Mouse (Mus musculus) urinary bladder, postnatal 25 days (tissue): ENCODE results near the gene Abl2.

Experiments
- DNase-seq: peaks from one replicate; pipeline ENCODE4 v3.0.0; 2022; ENCODE audit warnings: low spot score

The Abl2 gene

DNA sequence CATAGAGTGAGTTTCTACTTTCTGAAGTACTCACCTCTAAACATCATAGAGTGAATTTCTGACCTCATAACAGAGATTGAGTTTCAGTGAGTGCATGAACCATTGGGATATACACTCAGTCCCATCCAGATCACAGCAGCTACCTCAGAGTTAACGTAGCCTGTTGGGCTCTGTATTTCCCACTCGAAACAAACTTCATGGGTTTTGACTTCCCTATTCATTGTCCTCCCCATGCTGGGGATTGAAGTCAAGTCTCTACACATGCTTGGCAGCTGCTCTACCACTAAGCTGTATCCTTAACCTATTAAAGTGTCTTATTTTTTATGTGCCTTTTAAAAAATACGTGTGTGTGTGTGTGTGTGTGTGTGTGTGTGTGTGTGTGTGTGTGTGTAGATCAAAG lies 26.9 kb downstream of the Abl2 start:
- DNase-seq = no peak

DNA sequence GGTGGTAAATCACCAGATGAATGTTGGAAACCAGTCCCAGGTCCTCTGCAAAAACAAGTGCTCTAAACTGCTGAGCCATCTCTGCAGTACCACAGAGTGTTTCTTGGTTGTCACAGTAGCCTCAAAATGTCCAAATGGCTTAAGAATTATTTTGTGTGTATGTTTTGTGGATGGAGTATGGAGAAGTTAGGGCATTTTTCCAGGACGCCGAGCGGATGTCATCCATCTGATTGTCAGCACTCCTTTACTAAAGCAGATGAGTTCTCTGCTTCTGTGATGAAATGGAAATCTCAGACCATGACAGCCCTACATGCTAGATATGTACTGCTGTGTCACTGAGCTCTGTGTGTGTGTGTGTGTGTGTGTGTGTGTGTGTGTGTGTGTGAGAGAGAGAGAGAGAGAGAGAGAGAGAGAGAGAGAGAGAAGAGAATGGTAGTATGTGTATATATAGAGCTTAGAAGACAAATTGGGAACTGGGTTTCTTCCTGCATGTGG lies 31.3 kb downstream of the Abl2 start:
- DNase-seq = no peak

DNA sequence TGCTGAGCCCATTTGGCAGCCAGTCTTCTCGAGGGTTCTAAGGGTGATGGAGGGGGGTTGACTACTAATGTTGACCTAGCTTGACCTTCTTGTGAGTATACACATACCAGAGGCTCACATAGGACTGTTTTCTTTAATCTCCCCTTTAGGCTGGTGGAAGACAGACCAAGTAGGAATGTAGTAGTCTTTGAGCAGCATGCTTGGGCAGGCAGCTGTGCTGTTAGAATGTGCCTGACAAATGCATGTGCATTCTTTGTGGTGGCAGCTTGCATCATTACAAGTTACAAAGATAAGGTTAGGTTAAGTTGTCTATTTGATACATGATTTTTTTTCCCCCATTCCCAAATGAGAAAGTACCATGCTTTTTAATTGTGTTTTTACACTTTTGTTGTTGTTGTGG lies 31.8 kb downstream of the Abl2 start:
- DNase-seq = no peak

DNA sequence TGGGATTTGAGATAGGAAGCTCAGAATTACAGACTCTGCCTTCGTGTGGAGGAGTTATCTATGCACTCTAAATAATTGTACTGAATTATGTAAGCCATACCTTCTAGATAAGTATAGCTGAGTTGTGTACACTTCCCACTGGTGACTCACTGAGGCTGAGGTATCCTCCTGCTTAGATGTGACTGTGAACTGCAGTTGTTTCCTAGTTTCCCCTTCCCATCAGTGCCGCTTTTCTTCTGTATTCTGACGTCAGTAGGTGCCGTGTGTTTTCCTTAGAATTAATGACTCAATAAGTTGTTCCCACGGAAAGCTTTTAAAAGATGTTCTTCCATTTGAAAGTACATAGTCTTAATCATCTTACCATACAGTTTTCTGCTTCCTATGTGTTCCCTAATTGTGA lies 34.7 kb downstream of the Abl2 start:
- DNase-seq = no peak

DNA sequence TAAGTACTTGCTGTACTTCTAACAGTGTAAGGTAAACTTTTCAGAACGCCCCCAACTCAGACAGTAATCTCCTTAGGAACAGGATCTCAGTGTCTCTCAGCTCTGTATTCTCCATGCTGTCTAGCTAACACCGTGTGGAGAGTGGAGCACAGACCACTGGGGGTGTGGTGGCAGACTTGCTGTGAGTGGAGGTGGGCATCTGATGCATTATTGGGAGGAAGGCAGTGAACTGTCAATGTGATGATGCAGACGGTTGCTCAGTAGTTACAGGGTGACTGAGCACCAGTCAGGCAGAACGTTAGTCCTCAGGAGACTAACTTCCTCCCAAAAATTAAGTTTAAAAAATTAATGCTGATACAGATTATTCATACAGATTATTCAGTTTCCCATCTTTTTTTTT lies 38.5 kb downstream of the Abl2 start:
- DNase-seq = no peak

DNA sequence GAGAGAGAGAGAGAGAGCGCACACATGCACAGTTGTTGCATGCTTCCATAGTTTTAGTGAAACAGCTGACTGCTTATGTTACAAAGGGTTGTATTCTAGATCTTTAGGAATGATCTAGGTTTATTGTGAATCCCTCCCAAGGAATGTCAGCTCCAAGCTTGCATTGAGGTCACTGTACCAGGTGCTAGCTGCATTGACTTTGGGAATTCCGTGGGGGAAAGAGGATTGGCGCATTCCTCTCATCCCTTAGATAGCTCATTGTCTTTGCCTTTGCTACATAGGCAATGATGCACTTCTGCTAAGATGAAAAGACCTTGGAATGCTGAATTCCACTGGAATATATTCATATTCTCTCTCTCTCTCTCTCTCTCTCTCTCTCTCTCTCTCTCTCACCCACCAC lies 44.0 kb downstream of the Abl2 start:
- DNase-seq = no peak

DNA sequence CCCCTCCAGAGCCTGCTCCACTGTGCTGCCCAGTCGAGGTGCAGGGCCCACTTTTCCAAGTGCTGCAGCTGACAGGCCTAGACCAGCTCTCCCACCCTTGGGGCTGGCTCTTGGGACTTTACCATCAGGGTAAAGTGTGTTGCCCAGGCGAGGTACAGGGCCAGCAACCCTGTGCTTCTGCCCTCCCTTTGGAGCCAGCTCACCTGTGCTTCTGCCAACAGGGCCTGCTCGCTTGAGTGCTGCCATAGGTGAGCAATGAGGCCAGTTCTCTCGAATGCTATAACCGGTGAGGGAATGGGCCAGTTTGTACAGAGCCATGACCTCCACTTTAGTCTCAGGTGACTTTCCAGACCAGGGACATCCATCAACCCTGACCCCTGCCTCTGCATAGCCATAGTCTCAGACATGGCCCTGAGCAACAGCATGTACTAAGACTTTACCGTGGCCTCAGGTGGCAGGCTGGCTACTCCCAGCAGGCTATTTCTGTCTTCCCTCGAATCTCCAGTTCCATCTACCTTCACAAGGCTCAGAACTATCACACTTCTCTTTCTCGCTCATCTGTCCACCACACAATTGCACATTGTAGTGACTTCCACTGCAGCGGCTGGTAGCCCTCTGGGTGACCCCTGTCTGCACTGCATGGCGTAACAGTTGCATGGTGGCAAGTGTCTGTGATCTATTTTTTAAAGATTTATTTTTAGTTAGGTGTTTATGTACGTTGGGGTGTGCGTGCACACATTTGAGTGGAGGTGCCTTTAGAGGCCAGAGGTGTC lies 46.7 kb downstream of the Abl2 start:
- DNase-seq = no peak

DNA sequence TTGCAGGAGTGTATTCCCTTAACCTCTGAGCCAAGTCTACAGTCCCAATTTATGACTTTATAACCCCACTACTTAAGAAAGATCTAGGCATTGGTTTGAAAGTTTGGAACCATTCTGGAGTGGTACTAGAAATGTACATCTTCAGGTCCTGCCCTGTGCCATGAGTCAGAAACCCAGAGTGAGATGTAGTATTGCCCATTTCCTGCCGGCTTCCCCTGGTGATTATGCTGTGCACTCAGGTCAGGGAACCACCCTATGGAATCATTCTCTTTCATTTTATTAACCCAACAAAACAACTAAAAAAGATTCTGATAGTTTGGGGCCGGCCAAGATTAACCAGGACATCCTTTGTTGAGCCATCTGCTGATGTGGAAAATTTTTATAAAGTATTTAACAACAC lies 47.4 kb downstream of the Abl2 start:
- no peak for DNase-seq

DNA sequence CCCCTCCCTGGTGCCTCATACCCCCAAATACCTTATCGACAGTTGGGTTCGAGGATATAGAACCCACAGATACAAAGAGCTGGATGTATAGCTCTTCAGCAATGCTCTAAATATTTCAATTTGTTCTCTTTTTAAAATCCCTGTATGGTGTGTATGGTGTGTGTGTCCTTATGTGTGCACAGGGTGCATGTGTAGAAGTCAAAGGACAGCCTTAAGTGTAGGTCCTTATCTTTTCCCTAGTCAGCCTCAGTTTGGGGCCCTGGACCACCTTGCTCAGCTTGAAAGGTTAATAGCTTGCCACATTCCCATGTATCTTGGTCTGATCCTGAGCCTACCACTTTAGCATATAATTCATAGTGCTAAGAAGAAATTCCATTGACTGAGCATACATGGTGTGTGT lies 49.9 kb downstream of the Abl2 start:
- DNase-seq = no peak

DNA sequence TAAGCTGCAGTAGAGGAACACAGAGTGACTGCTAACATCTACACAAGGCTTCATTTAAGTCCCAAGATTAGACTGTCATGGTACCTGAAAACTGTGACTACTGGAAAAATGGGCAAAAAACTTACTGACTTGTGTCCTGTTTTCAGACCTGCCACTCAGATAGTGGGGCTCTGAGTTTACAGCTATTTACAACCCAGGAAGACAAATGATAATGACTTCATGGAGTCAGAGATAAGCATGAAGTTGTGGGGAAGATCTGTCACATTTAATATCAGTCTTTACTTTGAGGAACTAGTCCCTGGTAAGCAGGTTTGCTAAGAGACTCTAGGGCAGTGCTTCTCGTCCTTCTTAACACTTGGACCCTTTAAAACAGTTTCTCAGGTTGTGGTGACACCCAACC lies 51.7 kb downstream of the Abl2 start:
- DNase-seq = no peak

DNA sequence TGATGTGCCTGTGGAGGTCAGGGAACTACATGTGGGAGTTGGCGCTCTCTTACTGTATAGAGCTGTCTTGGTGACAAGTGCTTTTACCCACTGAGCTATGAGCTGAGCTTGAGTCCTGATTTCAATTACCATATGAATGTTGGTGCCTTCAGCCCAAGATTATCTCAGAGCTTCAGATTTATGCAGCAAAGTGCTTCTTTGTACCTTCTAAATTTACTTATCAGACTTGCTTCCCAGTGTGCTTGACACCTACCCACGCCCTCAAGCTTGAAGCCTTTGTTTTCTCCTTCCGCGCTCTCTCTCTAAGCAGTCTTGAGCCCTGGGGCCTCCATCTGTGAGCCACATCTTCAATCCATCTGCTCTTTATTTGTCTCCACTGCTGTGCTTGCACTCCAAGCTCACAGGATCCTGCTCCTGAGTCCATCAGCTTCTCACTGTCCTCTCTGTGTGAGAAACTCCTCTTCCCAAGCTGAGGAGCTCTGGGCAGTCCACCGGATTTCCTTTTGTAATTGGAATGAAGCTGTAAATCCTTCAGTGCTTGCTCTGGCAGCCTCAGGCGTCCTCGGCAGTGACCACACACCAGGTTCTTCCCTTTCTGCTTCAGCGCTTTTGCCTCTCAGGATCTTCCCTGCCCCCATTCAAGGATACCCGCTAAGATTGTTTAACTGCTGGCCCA lies 55.4 kb downstream of the Abl2 start:
- no peak for DNase-seq

DNA sequence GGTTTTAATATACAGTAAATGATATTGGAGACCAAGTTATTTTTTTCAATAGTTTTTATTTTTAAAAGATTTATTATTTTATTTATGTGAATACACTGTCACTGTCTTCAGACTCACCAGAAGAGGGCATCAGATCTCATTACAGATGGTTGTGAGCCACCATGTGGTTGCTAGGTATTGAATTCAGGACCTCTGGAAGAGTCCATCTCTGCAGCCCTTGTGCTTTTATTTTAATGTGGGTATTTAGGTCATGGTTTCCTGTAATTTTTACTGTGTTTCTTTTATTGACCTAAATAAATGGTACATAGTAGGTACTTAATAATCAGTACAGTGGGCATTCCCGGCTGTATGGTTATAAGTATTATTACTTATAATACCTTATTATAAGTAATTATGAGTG lies 56.1 kb downstream of the Abl2 start:
- no peak for DNase-seq

DNA sequence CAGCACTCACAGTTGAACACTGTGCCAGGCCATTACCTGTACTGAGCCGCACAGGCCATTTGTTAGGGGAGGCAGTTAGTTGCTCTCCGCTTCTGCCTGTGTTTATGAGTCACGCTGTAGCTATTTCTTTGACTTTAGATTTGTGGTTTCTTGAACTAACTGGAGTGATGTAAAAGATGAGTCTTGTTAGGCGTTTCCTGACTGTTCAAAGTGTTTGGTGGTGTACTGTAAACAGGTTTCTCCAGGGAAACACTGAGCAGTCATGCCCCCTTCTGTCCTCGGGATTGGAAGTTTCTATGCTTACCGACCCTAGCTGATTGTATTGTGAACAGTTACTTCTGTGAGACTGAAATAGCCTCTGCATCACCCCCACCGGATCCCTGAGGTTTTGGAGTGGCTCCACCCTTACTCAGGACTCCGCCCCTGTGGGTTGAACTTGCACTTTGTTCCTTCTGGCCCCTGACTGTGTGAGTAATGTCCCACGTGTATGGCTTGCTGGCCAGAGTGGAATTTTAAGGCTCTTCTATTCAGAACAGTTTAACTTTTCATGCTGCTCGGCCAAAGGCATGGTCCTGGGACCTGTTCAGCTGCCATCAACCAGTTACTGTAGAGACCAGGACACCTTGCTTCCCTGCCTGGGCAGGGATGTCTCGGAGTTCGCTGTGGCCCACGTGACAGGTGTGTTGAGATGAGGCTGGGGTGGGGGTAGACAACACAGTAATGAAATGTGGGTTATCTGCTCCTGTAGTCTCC lies 57.0 kb downstream of the Abl2 start:
- DNase-seq = peak; percentile 65

DNA sequence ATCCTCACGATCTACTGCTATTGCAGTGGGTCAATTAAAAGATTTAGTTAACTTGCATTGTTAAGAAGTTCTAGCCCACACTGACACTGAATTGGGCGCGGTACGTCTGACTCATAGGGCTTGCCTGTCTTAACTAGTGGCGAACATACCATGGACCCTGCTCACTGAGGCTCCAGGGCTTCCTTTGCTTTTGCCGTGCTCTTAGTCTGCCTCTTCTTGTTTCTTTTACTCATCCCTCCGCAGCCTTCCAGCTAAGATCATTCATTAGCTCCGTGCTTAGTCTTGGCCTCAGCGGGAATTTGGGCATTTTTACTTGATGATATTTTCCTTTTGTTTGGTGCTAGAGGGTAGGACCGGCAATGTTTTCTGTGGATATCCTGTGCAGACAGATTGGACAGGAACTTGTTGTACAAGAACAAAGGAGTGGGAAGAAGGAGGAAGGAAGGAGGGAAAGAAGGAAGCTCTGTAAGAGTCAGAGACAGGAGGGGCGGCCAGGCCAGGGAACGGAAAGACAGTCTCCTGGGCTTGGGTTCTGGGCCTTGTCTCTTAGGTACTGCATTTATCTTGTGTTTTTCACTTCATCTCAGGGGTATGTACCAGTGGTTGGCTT lies 58.5 kb downstream of the Abl2 start:
- peak; percentile 29 for DNase-seq

DNA sequence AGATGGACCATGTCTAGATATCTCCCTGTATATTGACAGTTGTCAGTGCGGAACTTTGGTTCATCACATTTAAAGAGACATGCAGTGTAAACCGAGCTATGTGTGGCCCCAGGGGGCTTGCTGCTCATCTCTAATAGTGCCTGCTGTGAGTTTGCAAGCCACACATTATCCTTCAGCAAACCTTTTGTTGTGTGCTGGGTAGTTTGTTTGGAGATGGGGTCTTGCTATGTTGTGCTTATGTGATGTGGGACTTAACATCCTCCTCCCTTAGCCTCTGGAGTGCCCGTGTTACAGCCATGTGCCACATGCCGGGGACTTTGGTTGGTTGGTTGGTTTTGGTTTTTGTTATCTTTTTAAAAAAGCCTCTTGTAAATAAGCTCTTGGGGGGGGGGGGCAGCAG lies 59.2 kb downstream of the Abl2 start:
- no peak for DNase-seq

DNA sequence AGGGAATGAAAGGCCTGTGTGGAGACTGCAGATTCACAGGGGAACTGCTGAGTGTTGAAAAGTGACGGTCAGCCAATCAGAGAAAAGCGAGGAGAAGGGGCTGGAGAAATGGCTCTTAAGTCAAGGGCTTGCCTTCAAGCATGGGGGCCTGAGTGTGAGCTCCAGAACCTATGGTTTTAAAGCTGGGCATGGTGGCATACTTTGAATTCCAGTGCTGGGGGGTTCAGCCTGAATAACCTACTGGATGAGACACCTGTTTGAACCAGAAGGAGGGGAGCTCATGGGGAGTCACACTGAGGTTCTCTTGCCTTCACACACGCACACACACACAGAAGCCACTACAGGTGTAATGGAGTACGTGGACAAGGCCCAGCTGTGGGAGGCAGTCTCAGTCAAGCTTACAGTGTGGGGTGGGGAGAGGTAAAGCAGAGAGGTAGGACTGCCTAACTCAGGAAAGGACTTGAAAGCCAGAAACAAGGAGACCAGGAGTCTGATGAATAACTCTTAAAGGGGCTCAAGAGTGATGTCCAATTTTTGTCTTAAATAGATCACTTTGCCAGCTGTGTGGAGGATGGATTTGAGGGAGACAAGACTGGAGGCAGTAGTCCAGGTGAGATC lies 61.8 kb downstream of the Abl2 start:
- DNase-seq = no peak

DNA sequence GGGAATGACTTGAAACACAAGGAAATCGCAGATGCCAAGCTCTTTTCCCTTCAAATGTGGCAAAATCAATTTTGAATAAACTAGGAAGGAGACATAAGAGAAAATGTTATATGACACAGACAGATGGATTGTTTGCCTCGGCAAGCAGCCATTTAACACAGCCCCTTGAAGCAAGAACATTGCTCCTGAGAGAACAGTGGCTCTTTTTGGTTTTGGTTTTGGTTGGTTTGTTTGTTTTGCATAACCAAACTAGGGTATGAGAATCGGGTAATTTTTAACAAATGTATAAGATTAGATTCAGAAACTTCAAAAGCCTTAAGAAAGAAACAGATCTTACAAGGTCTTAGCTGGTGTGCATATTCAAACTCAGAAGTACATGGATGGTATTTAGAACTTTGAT lies 62.4 kb downstream of the Abl2 start:
- no peak for DNase-seq

DNA sequence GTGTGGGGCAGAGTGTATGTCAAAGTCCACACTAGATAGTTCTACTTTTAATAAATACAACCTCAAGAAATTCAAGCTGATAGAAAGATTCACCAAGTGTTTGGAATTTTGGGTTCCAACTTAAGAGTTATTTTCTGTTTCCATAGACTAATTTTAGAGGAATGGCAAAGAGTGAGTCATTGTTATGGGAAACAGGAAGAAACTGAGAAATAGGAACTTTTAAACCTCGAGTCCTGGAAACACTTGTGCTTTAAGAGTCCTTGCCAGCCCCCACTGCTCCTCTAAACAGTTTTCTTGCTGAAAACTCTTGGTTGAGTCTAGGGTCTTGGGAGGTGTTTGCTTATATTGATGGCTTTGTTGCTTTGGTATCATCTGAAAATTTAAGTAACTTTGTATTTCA lies 65.6 kb downstream of the Abl2 start:
- DNase-seq = no peak

DNA sequence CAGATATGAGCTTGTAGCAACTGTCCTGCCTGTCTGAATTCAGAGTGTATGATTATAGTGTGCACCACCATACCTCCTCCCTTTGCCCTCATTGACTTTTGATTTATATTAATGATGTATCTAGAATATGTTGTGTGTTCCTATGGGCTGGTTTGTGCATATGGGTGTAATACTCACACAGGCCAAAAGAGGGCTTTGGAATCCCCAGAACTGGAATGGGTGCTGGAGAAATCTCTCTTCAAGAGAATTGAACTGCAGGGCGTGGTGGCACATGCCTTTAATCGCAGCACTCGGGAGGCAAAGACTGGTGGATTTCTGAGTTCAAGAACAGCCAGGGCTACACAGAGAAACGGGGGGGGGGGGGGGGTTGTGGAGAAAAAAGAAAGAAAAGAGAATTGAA lies 68.1 kb downstream of the Abl2 start:
- DNase-seq = no peak

DNA sequence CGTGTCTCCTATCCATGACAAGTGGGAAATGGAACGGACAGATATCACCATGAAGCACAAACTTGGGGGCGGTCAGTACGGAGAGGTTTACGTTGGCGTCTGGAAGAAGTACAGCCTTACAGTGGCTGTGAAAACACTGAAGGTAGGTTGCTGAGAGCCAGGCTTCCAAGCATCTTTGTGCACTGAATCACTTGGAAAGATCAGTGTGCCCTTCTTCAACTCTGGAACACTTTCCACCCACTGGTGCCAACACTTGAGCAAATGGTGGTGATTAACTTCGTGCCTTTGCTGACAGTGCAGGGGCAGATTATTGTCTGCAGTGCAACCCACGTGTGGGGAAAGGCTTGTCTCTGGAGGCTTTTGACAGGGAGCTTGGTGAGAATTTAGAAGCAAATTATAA lies 71.4 kb downstream of the Abl2 start:
- DNase-seq = no peak

DNA sequence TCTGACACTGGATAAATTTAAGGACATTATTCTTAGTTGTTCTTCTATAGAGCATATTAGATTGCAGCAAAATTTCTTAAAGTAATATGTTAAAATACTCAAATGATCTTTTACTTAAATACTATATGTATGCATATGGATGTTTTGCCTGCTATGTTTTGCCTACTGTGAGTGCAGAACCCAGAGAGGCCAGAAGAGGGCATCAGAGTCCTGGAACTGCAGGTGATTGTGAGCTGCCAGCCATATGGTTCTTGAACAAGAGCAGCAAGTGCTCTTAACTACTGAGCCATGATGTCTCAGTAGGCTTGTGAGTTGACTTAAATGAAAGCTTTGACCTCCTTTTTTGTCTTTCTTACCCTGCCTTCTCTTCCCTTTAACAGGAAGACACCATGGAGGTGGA lies 72.4 kb downstream of the Abl2 start:
- no peak for DNase-seq

DNA sequence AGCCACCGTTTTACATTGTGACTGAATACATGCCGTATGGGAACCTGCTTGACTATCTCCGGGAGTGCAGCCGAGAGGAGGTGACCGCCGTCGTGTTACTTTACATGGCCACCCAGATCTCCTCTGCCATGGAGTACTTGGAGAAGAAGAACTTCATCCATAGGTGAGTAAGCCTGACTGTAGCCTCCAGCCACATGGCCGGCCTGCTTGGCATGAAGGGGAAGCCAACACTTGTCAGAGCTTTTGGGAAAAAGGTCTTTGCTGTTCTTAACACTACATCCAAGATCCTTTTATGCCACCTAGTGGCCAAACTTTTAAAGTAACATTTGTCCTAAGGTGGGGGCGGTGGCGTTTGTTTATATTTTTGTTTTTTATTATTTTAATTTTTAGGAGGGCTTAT lies 74.5 kb downstream of the Abl2 start:
- DNase-seq = no peak
